8 mouse cellular contexts compared by ENCODE assay signal in genomic region chr10:81544296-81545160, GRCm38 (mm10). TPM values are rescaled to one million over a fixed set of nuclear protein-coding genes. Genes with fewer than 3 reads are reported as not detected.
A peak's percentile ranks its signal among the peaks of the same experiment; 100 is the strongest.
DNase-seq lines count a peak whose midpoint lies in the region; ATAC-seq and TF ChIP-seq lines count a peak whose summit lies in the region.

No protein-coding gene starts in this region.

- in situ Hi-C loops in Patski (cut with MboI; ENCODE audit: low pct_unique_long_range_greater_than_20kb), result no loop called here

- H3K27ac ChIP-seq in kidney, adult 2 months (ENCODE audit: insufficient read depth, low read depth, low read length), result peak overlapping the region; percentile 27
- peak overlapping the region; percentile 77 for H3K27ac ChIP-seq in forebrain, embryonic 16.5 days (ENCODE audit: low read length)
- peak overlapping the region; percentile 94 for H3K27ac ChIP-seq in liver, embryonic 15.5 days (replicated peaks)

- CTCF ChIA-PET in Patski (lab: Charles Lee), result interaction anchor here (1.2 to 1.3 kb wide), 2 partner anchors 18 to 93 kb away, joined by 3 to 6 read pairs; no protein-coding TSS in a partner anchor

- POLR2A ChIA-PET in Patski (lab: Charles Lee), result interaction anchor here (0.6 to 1.3 kb wide), 6 partner anchors 26 to 524 kb away, joined by 3 to 6 read pairs (median 4); partner anchors contain the start of gene Ncln

- no peak for TF ChIP-seq CTCF in kidney, adult 2 months (conservative IDR thresholded peaks at IDR 0.05; ENCODE audit: insufficient read depth, insufficient read length, low read depth, low read length)
- TF ChIP-seq CTCF in Patski (IDR thresholded peaks at IDR 0.05), result no peak

- no peak for TF ChIP-seq POLR2A in kidney, adult 2 months (IDR thresholded peaks at IDR 0.05; ENCODE audit: low read depth, low read length)

- peak overlapping the region; percentile 97 for H3K9ac ChIP-seq in forebrain, embryonic 16.5 days (replicated peaks; ENCODE audit: low read depth, low read length)
- peak overlapping the region; percentile 88 for H3K9ac ChIP-seq in liver, embryonic 15.5 days

- H3K9me3 ChIP-seq in forebrain, embryonic 16.5 days (ENCODE audit: control insufficient read depth, low read length), result no peaks in the 10 kb centered on the region
- no peaks in the 10 kb centered on the region for H3K9me3 ChIP-seq in liver, embryonic 15.5 days (replicated peaks)

- peak overlapping the region; percentile 93 for H3K4me3 ChIP-seq in kidney, adult 2 months (ENCODE audit: insufficient read depth, low read depth, low read length)
- H3K4me3 ChIP-seq in forebrain, embryonic 16.5 days (replicated peaks; ENCODE audit: low read length), result peak overlapping the region; percentile 93
- H3K4me3 ChIP-seq in liver, embryonic 15.5 days (replicated peaks), result peak overlapping the region; percentile 84

- peaks cover 30% of the 10 kb centered on the region for H3K4me1 ChIP-seq in kidney, adult 2 months (ENCODE audit: control insufficient read depth, insufficient read depth, low read length)
- peaks cover 24% of the 10 kb centered on the region for H3K4me1 ChIP-seq in forebrain, embryonic 16.5 days (replicated peaks; ENCODE audit: control insufficient read depth, insufficient read depth, low read length)
- peaks cover 71% of the 10 kb centered on the region for H3K4me1 ChIP-seq in liver, embryonic 15.5 days (replicated peaks)

- no peak for DNase-seq in kidney, adult 2 months
- no peak for DNase-seq in kidney, adult 11 months
- no peak for DNase-seq in Patski (ENCODE audit: low read depth, low spot score)
- DNase-seq in layer of hippocampus, adult 18-20 months (ENCODE audit: low spot score in 2 of 2), result no peak
- no peak for DNase-seq in gastrocnemius, postnatal 14 days

- H3K27me3 ChIP-seq in kidney, adult 2 months (replicated peaks; ENCODE audit: control insufficient read depth, insufficient read depth, low read length), result no peaks in the 10 kb centered on the region
- no peaks in the 10 kb centered on the region for H3K27me3 ChIP-seq in Patski
- H3K27me3 ChIP-seq in forebrain, embryonic 16.5 days (replicated peaks; ENCODE audit: control insufficient read depth, insufficient read depth, low read length), result no peaks in the 10 kb centered on the region
- H3K27me3 ChIP-seq in liver, embryonic 15.5 days, result no peaks in the 10 kb centered on the region

- H3K36me3 ChIP-seq in kidney, adult 2 months (ENCODE audit: control insufficient read depth, insufficient read depth, low read length), result no peaks in the 10 kb centered on the region
- no peaks in the 10 kb centered on the region for H3K36me3 ChIP-seq in forebrain, embryonic 16.5 days (ENCODE audit: control insufficient read depth, insufficient read depth)
- peaks cover 4% of the 10 kb centered on the region; the same call in 1 of the 2 replicates for H3K36me3 ChIP-seq in liver, embryonic 15.5 days (replicated peaks)

- ATAC-seq in Patski, result peak; percentile 4
- peak; percentile 29 for ATAC-seq in forebrain, embryonic 16.5 days
- peak; percentile 9; the same call in 1 of the 2 replicates for ATAC-seq in liver, embryonic 15.5 days (ENCODE audit: insufficient read depth)
- no peak; the same call in 1 of the 2 replicates for ATAC-seq in erythroid progenitor cell, adult 5-6 weeks (replicated peaks; ENCODE audit: low FRiP score, poor library complexity, severe bottlenecking)

- H3K4me2 ChIP-seq in forebrain, embryonic 16.5 days (ENCODE audit: low read length), result peak overlapping the region; percentile 99
- peak overlapping the region; percentile 95 for H3K4me2 ChIP-seq in liver, embryonic 15.5 days

- intact Hi-C loops in gastrocnemius, postnatal 14 days (cut with DNase I; ENCODE audit: low total_unique reads), result no loop called here

- 2% methylated on average over 93 of the region's 93 CpGs for WGBS in kidney, adult 2 months
- under 1% methylated on average over 92 of the region's 93 CpGs for WGBS in forebrain, embryonic 16.5 days
- under 1% methylated on average over 93 of the region's 93 CpGs for WGBS in liver, embryonic 15.5 days (ENCODE audit: insufficient replicate concordance)

RNA-seq across cellular contexts. Expression of gene Gna11, which starts 0.5 kb away (rescaled TPM):
- polyA plus RNA-seq in kidney, adult 2 months (2012; rRNA removed), result 93.0 and 107 TPM in 2 replicates
- polyA plus RNA-seq in Patski (2021), result 76.2 TPM
- 106 and 112 TPM in 2 replicates for polyA plus RNA-seq in forebrain, embryonic 16.5 days (2015; fragmentation: Nextera tagmentation; extraction: Ambion mirVana)
- 20.3 and 24.6 TPM in 2 replicates for polyA plus RNA-seq in liver, embryonic 15.5 days (2015; fragmentation: Nextera tagmentation; extraction: Ambion mirVana)
- 7.2 and 11.3 TPM in 2 replicates for total RNA-seq in erythroid progenitor cell, adult 5-6 weeks (2015; ENCODE audit: low replicate concordance)
- total RNA-seq in erythroid progenitor cell, adult 5-6 weeks (2017; ENCODE audit: low replicate concordance), result 8.0 and 11.0 TPM in 2 replicates
- 100 to 1,000 TPM; 124 to 126 TPM for total RNA-seq in layer of hippocampus, adult 18-20 months (2021)
- 10 to 100 TPM; 31.6 to 34.6 TPM for total RNA-seq in gastrocnemius, postnatal 14 days (2021)

RNA-seq across cellular contexts. Expression of gene Aes, which starts 14.8 kb away (rescaled TPM):
- 2,250 and 2,535 TPM in 2 replicates for polyA plus RNA-seq in kidney, adult 2 months (2012; rRNA removed)
- polyA plus RNA-seq in Patski (2021), result 1,239 TPM
- polyA plus RNA-seq in forebrain, embryonic 16.5 days (2015; fragmentation: Nextera tagmentation; extraction: Ambion mirVana), result 632 and 683 TPM in 2 replicates
- polyA plus RNA-seq in liver, embryonic 15.5 days (2015; fragmentation: Nextera tagmentation; extraction: Ambion mirVana), result 243 and 271 TPM in 2 replicates
- total RNA-seq in erythroid progenitor cell, adult 5-6 weeks (2015; ENCODE audit: low replicate concordance), result 103 and 116 TPM in 2 replicates
- total RNA-seq in erythroid progenitor cell, adult 5-6 weeks (2017; ENCODE audit: low replicate concordance), result 44.2 and 47.5 TPM in 2 replicates
- 100 to 1,000 TPM; 765 to 778 TPM for total RNA-seq in layer of hippocampus, adult 18-20 months (2021)
- total RNA-seq in gastrocnemius, postnatal 14 days (2021), result 100 to 1,000 TPM; 660 to 698 TPM

RNA-seq across cellular contexts. Expression of gene Gna15, which starts 20.5 kb away (rescaled TPM):
- polyA plus RNA-seq in kidney, adult 2 months (2012; rRNA removed), result 1.7 and 2.1 TPM in 2 replicates
- polyA plus RNA-seq in Patski (2021), result not detected
- polyA plus RNA-seq in forebrain, embryonic 16.5 days (2015; fragmentation: Nextera tagmentation; extraction: Ambion mirVana), result 0.42 and 0.76 TPM in 2 replicates
- 4.3 and 5.6 TPM in 2 replicates for polyA plus RNA-seq in liver, embryonic 15.5 days (2015; fragmentation: Nextera tagmentation; extraction: Ambion mirVana)
- 1.4 TPM in 1 of 2 replicates, not detected in the other for total RNA-seq in erythroid progenitor cell, adult 5-6 weeks (2015; ENCODE audit: low replicate concordance)
- 2.6 and 4.9 TPM in 2 replicates for total RNA-seq in erythroid progenitor cell, adult 5-6 weeks (2017; ENCODE audit: low replicate concordance)
- 1 to 10 TPM; 3.9 to 4.4 TPM for total RNA-seq in layer of hippocampus, adult 18-20 months (2021)
- total RNA-seq in gastrocnemius, postnatal 14 days (2021), result 1 to 10 TPM in 1 of 2 experiments, under 1 TPM in 1; 0.60 to 1.2 TPM

RNA-seq across cellular contexts. Expression of gene Tle2, which starts 29.8 kb away (rescaled TPM):
- polyA plus RNA-seq in kidney, adult 2 months (2012; rRNA removed), result 63.7 and 93.5 TPM in 2 replicates
- 46.4 TPM for polyA plus RNA-seq in Patski (2021)
- polyA plus RNA-seq in forebrain, embryonic 16.5 days (2015; fragmentation: Nextera tagmentation; extraction: Ambion mirVana), result 27.1 and 32.6 TPM in 2 replicates
- 2.2 and 2.6 TPM in 2 replicates for polyA plus RNA-seq in liver, embryonic 15.5 days (2015; fragmentation: Nextera tagmentation; extraction: Ambion mirVana)
- total RNA-seq in erythroid progenitor cell, adult 5-6 weeks (2015; ENCODE audit: low replicate concordance), result not detected in 2 replicates
- not detected in 2 replicates for total RNA-seq in erythroid progenitor cell, adult 5-6 weeks (2017; ENCODE audit: low replicate concordance)
- 10 to 100 TPM; 31.6 to 31.8 TPM for total RNA-seq in layer of hippocampus, adult 18-20 months (2021)
- 1 to 10 TPM; 4.3 to 4.4 TPM for total RNA-seq in gastrocnemius, postnatal 14 days (2021)

RNA-seq across cellular contexts. Expression of gene S1pr4, which starts 44.6 kb away (rescaled TPM):
- polyA plus RNA-seq in kidney, adult 2 months (2012; rRNA removed), result 2.3 and 4.9 TPM in 2 replicates
- 0.03 TPM for polyA plus RNA-seq in Patski (2021)
- 0.40 and 0.53 TPM in 2 replicates for polyA plus RNA-seq in forebrain, embryonic 16.5 days (2015; fragmentation: Nextera tagmentation; extraction: Ambion mirVana)
- 4.1 and 5.4 TPM in 2 replicates for polyA plus RNA-seq in liver, embryonic 15.5 days (2015; fragmentation: Nextera tagmentation; extraction: Ambion mirVana)
- total RNA-seq in erythroid progenitor cell, adult 5-6 weeks (2015; ENCODE audit: low replicate concordance), result 2.2 and 5.4 TPM in 2 replicates
- 2.3 and 3.7 TPM in 2 replicates for total RNA-seq in erythroid progenitor cell, adult 5-6 weeks (2017; ENCODE audit: low replicate concordance)
- under 1 TPM; 0.53 to 0.94 TPM for total RNA-seq in layer of hippocampus, adult 18-20 months (2021)
- under 1 TPM; 0.64 to 0.86 TPM for total RNA-seq in gastrocnemius, postnatal 14 days (2021)

Comparison
In these comparisons a context has a peak if more than half of its experiments do, and no peak if none do; other contexts are left out.
1. H3K27ac ChIP-seq: peak in every context shown above with its lines; median percentile 94 in liver, embryonic 15.5 days; 77 in forebrain, embryonic 16.5 days; 27 in kidney, adult 2 months.